23 mouse cellular contexts compared by ENCODE assay signal in the genomic region with DNA sequence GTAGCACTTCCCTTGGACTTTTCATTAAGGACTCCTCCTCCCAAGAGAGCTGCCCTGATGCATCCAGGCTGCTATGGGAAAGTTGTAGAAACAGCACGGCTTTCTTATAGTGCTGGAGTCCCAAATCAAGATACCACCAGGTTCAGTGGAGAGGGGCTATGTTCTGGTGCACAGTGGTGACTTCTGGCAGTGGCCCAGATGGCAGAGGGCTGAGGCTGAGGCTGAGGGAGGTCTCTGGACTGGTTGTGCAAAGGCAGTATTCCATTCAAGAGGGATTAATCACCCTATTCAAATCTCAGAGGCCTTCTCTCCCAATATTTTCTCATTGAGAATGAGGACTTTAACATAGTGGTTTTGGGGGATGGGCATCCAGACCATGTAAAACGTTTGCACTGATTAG.
"Had no signal": no experiment of that assay in that cellular context is flagged by ENCODE, and none has a peak within 500 bp of the region (broad histone marks: within the 10 kb centered on the region; RNA-seq: fewer than 3 reads in every experiment).

No protein-coding gene starts in this region.

- H3K9me3 ChIP-seq: heart, embryonic 12.5 days; hindbrain, embryonic 13.5 days; hindbrain, embryonic 15.5 days; kidney, embryonic 15.5 days; limb, embryonic 13.5 days; limb, embryonic 15.5 days; liver, embryonic 12.5 days had no signal

- H3K4me3 ChIP-seq: heart, adult 2 months; heart, embryonic 12.5 days; hindbrain, embryonic 13.5 days; hindbrain, embryonic 15.5 days; kidney, embryonic 15.5 days; limb, embryonic 13.5 days; limb, embryonic 15.5 days; liver, embryonic 12.5 days had no signal

- H3K9ac ChIP-seq: heart, embryonic 12.5 days; hindbrain, embryonic 13.5 days; hindbrain, embryonic 15.5 days; kidney, embryonic 15.5 days; limb, embryonic 13.5 days; limb, embryonic 15.5 days; liver, embryonic 12.5 days had no signal

- H3K36me3 ChIP-seq: heart, embryonic 12.5 days; hindbrain, embryonic 13.5 days; hindbrain, embryonic 15.5 days; kidney, embryonic 15.5 days; limb, embryonic 13.5 days; limb, embryonic 15.5 days; liver, embryonic 12.5 days had no signal

- DNase-seq: gastrocnemius, postnatal 14 days; gastrocnemius, postnatal 36 days; heart, adult 2 months; heart, postnatal 10 days; heart, postnatal 36 days; kidney, adult 11 months; kidney, adult 2 months; kidney, adult 9 months; kidney, postnatal 14 days; kidney, postnatal 36 days; layer of hippocampus, adult 9-11 months; layer of hippocampus, postnatal 36 days; left cerebral cortex, postnatal 4 days had no signal

- H3K27ac ChIP-seq: heart, adult 2 months; hindbrain, embryonic 13.5 days; hindbrain, embryonic 15.5 days; hindbrain, postnatal 0 days; kidney, embryonic 15.5 days; kidney, postnatal 0 days; limb, embryonic 13.5 days; limb, embryonic 15.5 days; liver, embryonic 12.5 days had no signal

- ATAC-seq: hindbrain, postnatal 0 days; intestine, embryonic 16.5 days; liver, embryonic 12.5 days had no signal

- H3K4me2 ChIP-seq: heart, embryonic 12.5 days; hindbrain, embryonic 13.5 days; hindbrain, embryonic 15.5 days; kidney, embryonic 15.5 days; limb, embryonic 13.5 days; limb, embryonic 15.5 days; liver, embryonic 12.5 days had no signal

- H3K4me1 ChIP-seq: kidney, embryonic 15.5 days had no signal

- H3K27me3 ChIP-seq: heart, embryonic 12.5 days; hindbrain, embryonic 13.5 days; hindbrain, embryonic 15.5 days; kidney, embryonic 15.5 days; limb, embryonic 13.5 days; limb, embryonic 15.5 days had no signal
